Mouse (Mus musculus) megakaryocyte, embryonic 14.5 days (primary cell): ENCODE measurements around the gene Tmem175.

Experiments used
- FLI1 ChIP-seq: IDR thresholded peaks from 2 replicates; pipeline ENCODE4 v1.6.1; 2012; ENCODE audit warnings: low read length, inconsistent platforms, mixed read lengths
- GATA1 ChIP-seq: IDR thresholded peaks from 3 replicates; pipeline ENCODE4 v1.6.1; 2012; ENCODE audit warnings: mixed read lengths, low read length, inconsistent platforms, borderline replicate concordance

- TF ChIP-seq GATA1: no peak
- no peak for TF ChIP-seq FLI1
These were observed 61.6 kb downstream of the Tmem175 start for GRCm38 (mm10) chr5:108691152-108691551.
